Comparison of ENCODE assay signal across 8 mouse cellular contexts in genomic region chr14:22019252-22019948, GRCm38 (mm10). TPM values are rescaled to one million over a fixed set of nuclear protein-coding genes. Genes with fewer than 3 reads are reported as not detected.
DNase-seq lines count a peak whose midpoint lies in the region; ATAC-seq and TF ChIP-seq lines count a peak whose summit lies in the region.

Gene Lrmda (plus strand): TSS chr14:22019712.

- no peaks in the 10 kb centered on the region for H3K4me1 ChIP-seq in ES-E14 (ENCODE audit: control insufficient read depth in 2 of 2, insufficient read depth in 2 of 2, low read length in 2 of 2, poor library complexity in 1 of 2)
- peaks cover 14% of the 10 kb centered on the region for H3K4me1 ChIP-seq in hindbrain, embryonic 15.5 days (replicated peaks)

- in situ Hi-C loops in ES-E14 (cut with MboI; ENCODE audit: low sequenced_read_pairs in 2 of 2, unreplicated experiment in 2 of 2), result no loop called here

- peaks cover 7% of the 10 kb centered on the region; the same call in 1 of the 2 replicates for H3K27me3 ChIP-seq in hindbrain, embryonic 15.5 days

- peak within 1 kb of the TSS; percentile 57 to 62 for H3K4me3 ChIP-seq in ES-E14 (ENCODE audit: insufficient read depth in 1 of 2, low read depth in 1 of 2, low read length in 2 of 2, poor library complexity in 1 of 2, severe bottlenecking in 1 of 2)
- H3K4me3 ChIP-seq in hindbrain, embryonic 15.5 days, result peak within 1 kb of the TSS; percentile 31

- intact Hi-C loops in left cerebral cortex, postnatal 14 days (cut with DNase I), result no loop called here

- H3K27ac ChIP-seq in ES-E14 (ENCODE audit: insufficient read depth, low read depth, low read length, poor library complexity, severe bottlenecking), result no peak within 1 kb of the TSS
- H3K27ac ChIP-seq in hindbrain, embryonic 15.5 days (replicated peaks), result no peak within 1 kb of the TSS

- no peak for DNase-seq in ES-E14 (ENCODE audit: low read depth, low spot score)
- DNase-seq in cerebellum, postnatal 14 days, result peak; percentile 20 to 30
- DNase-seq in gastrocnemius, adult 8-10 months (ENCODE audit: low spot score in 2 of 2), result peak; percentile 44 to 66
- DNase-seq in left cerebral cortex, postnatal 14 days (ENCODE audit: low spot score in 2 of 2), result peak; percentile 27 to 51
- DNase-seq in right cerebral cortex, adult 2 months (ENCODE audit: low spot score in 2 of 2), result peak; percentile 26 to 41
- DNase-seq in urinary bladder, adult 2 months (ENCODE audit: low spot score), result peak; percentile 63

- peak within 1 kb of the TSS; percentile 62 for H3K4me2 ChIP-seq in hindbrain, embryonic 15.5 days

- H3K36me3 ChIP-seq in ES-E14 (ENCODE audit: control insufficient read depth, insufficient read depth, low read length, poor library complexity, severe bottlenecking), result no peaks in the 10 kb centered on the region
- H3K36me3 ChIP-seq in hindbrain, embryonic 15.5 days, result no peaks in the 10 kb centered on the region

- peak; percentile 71; the same call in 1 of the 2 replicates for ATAC-seq in hindbrain, embryonic 15.5 days (ENCODE audit: low FRiP score, low read depth)
- peak; percentile 89 for ATAC-seq in megakaryocyte, adult 5-6 weeks (ENCODE audit: poor library complexity, severe bottlenecking)

- H3K9me3 ChIP-seq in ES-E14 (ENCODE audit: control insufficient read depth, insufficient read depth, low read depth, low read length), result no peaks in the 10 kb centered on the region
- no peaks in the 10 kb centered on the region for H3K9me3 ChIP-seq in hindbrain, embryonic 15.5 days

- H3K9ac ChIP-seq in ES-E14 (ENCODE audit: insufficient read depth, low read depth, low read length, poor library complexity, severe bottlenecking), result peak within 1 kb of the TSS; percentile 34; the same call in 1 of the 2 replicates
- H3K9ac ChIP-seq in hindbrain, embryonic 15.5 days, result 0 out of 2 replicates have a peak within 1 kb of the TSS, but pooled peaks have one; percentile 18

- WGBS in hindbrain, embryonic 15.5 days, result 3% methylated on average over 33 of the region's 33 CpGs

TF ChIP-seq in ES-E14, 5 proteins besides CTCF, POLR2A, EP300 and RAD21:
- TF ChIP-seq ZNF384 (IDR thresholded peaks at IDR 0.05; ENCODE audit: low read depth, low read length) (no peak), CHD2 (IDR thresholded peaks at IDR 0.05; ENCODE audit: low read depth, low read length) (no peak), MAFK (IDR thresholded peaks at IDR 0.05; ENCODE audit: insufficient read depth, low read depth, low read length) (no peak), ZC3H11A (IDR thresholded peaks at IDR 0.05; ENCODE audit: borderline replicate concordance, low read depth, low read length) (no peak), HCFC1 (IDR thresholded peaks at IDR 0.05; ENCODE audit: borderline replicate concordance, insufficient read depth, low read length) (no peak)

RNA-seq across cellular contexts. Expression of gene Lrmda, which starts in this region (rescaled TPM):
- total RNA-seq in ES-E14 (2012; rRNA removed), result 0.22 TPM in 1 of 2 replicates, not detected in the other
- total RNA-seq in gastrocnemius, adult 8-10 months (2022), result 1 to 10 TPM; 2.2 to 3.2 (median 2.6) TPM
- polyA plus RNA-seq in hindbrain, embryonic 15.5 days (2015; fragmentation: Nextera tagmentation; extraction: Ambion mirVana), result 0.23 and 0.37 TPM in 2 replicates
- total RNA-seq in left cerebral cortex, postnatal 14 days (2021), result under 1 TPM; 0.66 to 0.97 TPM
- total RNA-seq in megakaryocyte, adult 5-6 weeks (2015), result 10.9 and 11.2 TPM in 2 replicates
- 12.6 and 15.6 TPM in 2 replicates for total RNA-seq in megakaryocyte, adult 5-6 weeks (2017)
- polyA plus RNA-seq in urinary bladder, adult 2 months (2012; rRNA removed), result 0.74 and 1.3 TPM in 2 replicates

Comparison
In these comparisons a context has a peak if more than half of its experiments do, and no peak if none do; other contexts are left out.
1. Peak in ATAC-seq, H3K4me3 ChIP-seq, H3K9ac ChIP-seq and H3K4me2 ChIP-seq in hindbrain, embryonic 15.5 days; RNA of the gene not detected or under 1 TPM.
2. Peak in DNase-seq in left cerebral cortex, postnatal 14 days; RNA of the gene not detected or under 1 TPM.